Mouse (Mus musculus): ENCODE data around the gene Brsk1. TPM values are rescaled to one million over a fixed set of nuclear protein-coding genes. Genes with fewer than 3 reads are reported as not detected.
A peak's percentile ranks its signal among the peaks of the same experiment; 100 is the strongest.

The Brsk1 gene
- total RNA-seq, 2 experiments from 2014 or later: 398 to 475 TPM

DNA sequence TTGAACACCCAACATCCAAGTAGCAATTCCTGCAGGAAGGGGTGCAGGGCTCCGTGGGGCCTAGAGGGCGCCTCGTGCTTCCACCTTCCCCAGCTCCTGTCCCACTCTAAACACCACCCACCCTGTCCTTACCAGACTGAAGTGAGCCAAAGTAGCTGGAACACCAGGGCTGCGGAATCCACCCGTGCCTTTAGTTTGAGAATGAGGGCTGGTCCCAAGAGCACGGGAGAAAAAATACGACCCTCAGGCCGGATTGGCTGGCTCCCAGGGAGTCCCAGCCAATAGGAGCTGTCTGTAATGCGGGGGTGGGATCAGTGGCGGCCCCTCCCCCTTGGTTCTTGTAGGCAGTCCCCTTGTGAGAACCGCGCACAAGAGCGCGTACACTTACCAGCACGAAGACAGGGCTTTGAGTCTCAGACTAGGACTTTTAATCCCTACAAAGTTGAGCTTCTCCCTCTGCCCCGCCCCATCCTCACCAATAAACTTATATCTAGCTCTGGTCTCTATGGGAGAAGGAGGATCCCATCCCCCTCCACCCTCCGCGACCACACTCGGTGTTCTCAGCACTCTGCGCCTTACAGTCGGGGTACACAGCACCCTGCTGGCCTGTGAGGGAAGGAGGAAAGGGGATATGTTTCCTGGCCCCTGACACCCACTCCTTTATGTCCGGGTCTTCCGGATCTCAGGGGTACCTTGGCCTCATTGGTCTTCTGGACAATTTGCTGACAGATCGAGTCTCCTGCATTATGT is 62.6 kb downstream of the Brsk1 start, which contains the start of gene Cox6b2:
Cox6b2 (minus strand) TSS at position 274 of the 750 bp plus-strand sequence.
- intact Hi-C loops (cut with DNase I): no loop called here
- DNase-seq (ENCODE audit: low spot score in 2 of 2): peak; percentile 27 to 32

DNA sequence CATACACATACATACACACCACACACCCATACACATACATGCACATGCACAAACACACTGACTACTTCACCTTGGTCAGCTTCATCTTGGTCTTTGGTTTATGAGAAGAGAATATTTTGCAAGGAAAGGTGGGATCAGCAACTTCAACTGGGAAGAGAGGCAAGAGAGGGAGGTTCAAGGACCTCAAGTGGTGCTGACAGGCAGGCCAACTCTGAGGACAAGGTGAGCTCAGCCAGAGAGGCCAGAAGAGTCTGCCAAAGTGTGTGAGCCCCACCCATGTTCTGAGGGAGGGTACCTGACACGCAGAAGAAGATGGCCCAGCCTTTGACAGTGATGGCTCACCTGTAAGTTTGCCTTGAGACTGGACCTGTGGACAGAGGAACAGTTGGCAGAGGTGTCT is 69.3 kb downstream of the Brsk1 start:
- no peak for DNase-seq (ENCODE audit: low spot score in 2 of 2)
- intact Hi-C loops (cut with DNase I): no loop called here

GRCm38 (mm10) chr7:4764946-4765710 is 74.7 kb downstream of the Brsk1 start:
- intact Hi-C loops (cut with DNase I): no loop called here
- no peak for DNase-seq (ENCODE audit: low spot score in 2 of 2)

Other genes with a start within 250 kb of the Brsk1 start
- gene Rdh13, start 245.0 kb upstream of the Brsk1 start, total RNA-seq (2021): 10 to 100 TPM; 23.9 to 26.3 TPM
- gene Eps8l1, start 229.9 kb upstream of the Brsk1 start, total RNA-seq (2021): 1 to 10 TPM; 3.1 to 3.4 TPM
- gene Ppp1r12c, start 188.9 kb upstream of the Brsk1 start, total RNA-seq (2021): 100 to 1,000 TPM; 142 to 168 TPM
- gene Tnnt1, start 174.2 kb upstream of the Brsk1 start, total RNA-seq (2021): 1 to 10 TPM; 5.9 to 9.4 TPM
- gene Tnni3, start 166.4 kb upstream of the Brsk1 start, total RNA-seq (2021): under 1 TPM in 1 of 2 experiments, not detected in 1; 0.52 TPM
- under 1 TPM; 0.27 to 0.34 TPM for gene Dnaaf3, start 158.2 kb upstream of the Brsk1 start, total RNA-seq (2021)
- 100 to 1,000 TPM; 263 to 298 TPM for gene Syt5, start 143.1 kb upstream of the Brsk1 start, total RNA-seq (2021)
- under 1 TPM; 0.84 to 0.95 TPM for gene Ptprh, start 86.6 kb upstream of the Brsk1 start, total RNA-seq (2021)
- gene Tmem86b, start 59.2 kb upstream of the Brsk1 start, total RNA-seq (2021): 10 to 100 TPM; 10.0 to 16.8 TPM
- 100 to 1,000 TPM; 138 to 145 TPM for gene Ppp6r1, start 31.6 kb upstream of the Brsk1 start, total RNA-seq (2021)
- gene Hspbp1, start 5.5 kb upstream of the Brsk1 start, total RNA-seq (2021): 100 to 1,000 TPM; 100 to 106 TPM
- gene Tmem150b, start 34.6 kb downstream of the Brsk1 start, total RNA-seq (2021): not detected
- 10 to 100 TPM; 18.9 to 35.8 TPM for gene Kmt5c, start 49.5 kb downstream of the Brsk1 start, total RNA-seq (2021)
- gene Cox6b2, start 62.5 kb downstream of the Brsk1 start, total RNA-seq (2021): 1 to 10 TPM; 4.8 to 5.5 TPM
- not detected for gene Fam71e2, start 80.7 kb downstream of the Brsk1 start, total RNA-seq (2021)
- under 1 TPM; 0.43 to 0.59 TPM for gene Il11, start 92.3 kb downstream of the Brsk1 start, total RNA-seq (2021)
- not detected for gene Tmem190, start 92.3 kb downstream of the Brsk1 start, total RNA-seq (2021)
- gene Tmem238, start 99.1 kb downstream of the Brsk1 start, total RNA-seq (2021): 1 to 10 TPM; 2.7 to 3.7 TPM
- 100 to 1,000 TPM; 416 to 455 TPM for gene Rpl28, start 102.3 kb downstream of the Brsk1 start, total RNA-seq (2021)
- gene Ube2s, start 122.0 kb downstream of the Brsk1 start, total RNA-seq (2021): 100 to 1,000 TPM in 1 of 2 experiments, 10 to 100 TPM in 1; 98.6 to 117 TPM
- gene Shisa7, start 154.1 kb downstream of the Brsk1 start, total RNA-seq (2021): 100 to 1,000 TPM in 1 of 2 experiments, 10 to 100 TPM in 1; 95.1 to 151 TPM
- gene Isoc2b, start 179.7 kb downstream of the Brsk1 start, total RNA-seq (2021): 1 to 10 TPM; 6.0 to 8.6 TPM
- 10 to 100 TPM; 10.3 to 13.5 TPM for gene Isoc2a, start 186.5 kb downstream of the Brsk1 start, total RNA-seq (2021)
- gene Gm36210, start 215.9 kb downstream of the Brsk1 start, total RNA-seq (2021): under 1 TPM in 1 of 2 experiments, not detected in 1; 0.32 TPM
- gene Zfp628, start 224.6 kb downstream of the Brsk1 start, total RNA-seq (2021): 10 to 100 TPM; 14.0 to 17.0 TPM
- gene Nat14, start 231.4 kb downstream of the Brsk1 start, total RNA-seq (2021): 100 to 1,000 TPM; 103 to 106 TPM
- 1 to 10 TPM in 1 of 2 experiments, under 1 TPM in 1; 0.84 to 3.6 TPM for gene Ssc5d, start 235.2 kb downstream of the Brsk1 start, total RNA-seq (2021)

All from left cerebral cortex, postnatal 36 days (tissue).